Mouse (Mus musculus) E14TG2a.4 (cell line): ENCODE data around the gene Fam19a2.

Experiments
- H3K27me3 ChIP-seq: 2 replicates; pipeline ENCODE4 v1.6.1; 2014; ENCODE audit warnings: low read length, control low read depth; ENCODE audit not compliant: insufficient read depth
- H3K36me3 ChIP-seq: 2 replicates; pipeline ENCODE4 v1.6.1; 2014; ENCODE audit warnings: low read length, control low read depth; ENCODE audit not compliant: insufficient read depth
- H3K4me1 ChIP-seq: replicated peaks from 2 replicates; pipeline ENCODE4 v1.6.1; 2014; ENCODE audit warnings: low read depth, low read length, control low read depth
- H3K4me3 ChIP-seq: replicated peaks from 2 replicates; pipeline ENCODE4 v1.5.1; 2014; ENCODE audit warnings: mild to moderate bottlenecking, low read length
- H3K9me3 ChIP-seq: 2 replicates; pipeline ENCODE4 v1.6.1; 2014; ENCODE audit warnings: low read length, control low read depth
- CTCF ChIP-seq: conservative IDR thresholded peaks from 2 replicates; pipeline ENCODE4 v1.5.1; 2014; ENCODE audit warnings: low read length
- NANOG ChIP-seq: IDR thresholded peaks from 2 replicates; pipeline ENCODE4 v1.6.1; 2014; ENCODE audit warnings: borderline replicate concordance, low read length, mixed read lengths
- POU5F1 ChIP-seq: IDR thresholded peaks from 2 replicates; pipeline ENCODE4 v1.6.1; 2014; ENCODE audit warnings: low read length, borderline replicate concordance

Fam19a2 gene

DNA sequence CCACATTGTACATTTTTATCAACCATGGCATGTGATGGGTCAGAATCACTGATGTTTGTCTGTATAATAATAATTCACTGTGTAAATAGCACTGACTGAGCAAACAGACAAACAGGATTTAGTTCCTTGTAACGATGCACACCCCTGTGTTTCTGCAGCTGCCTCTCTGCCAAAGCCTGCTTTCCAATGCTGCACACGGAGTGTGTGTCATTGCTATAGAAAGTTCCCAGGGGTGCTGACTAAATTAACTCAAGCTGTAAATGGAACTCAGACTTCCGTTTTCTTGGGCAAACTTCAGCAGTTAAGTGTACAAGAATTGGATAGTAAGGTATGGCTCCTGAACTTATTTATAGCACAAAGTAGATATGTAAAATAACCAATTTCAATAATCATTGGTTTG lies 138.7 kb downstream of the Fam19a2 start:
- TF ChIP-seq NANOG, result no peak
- no peak for TF ChIP-seq CTCF
- no peak for TF ChIP-seq POU5F1

DNA sequence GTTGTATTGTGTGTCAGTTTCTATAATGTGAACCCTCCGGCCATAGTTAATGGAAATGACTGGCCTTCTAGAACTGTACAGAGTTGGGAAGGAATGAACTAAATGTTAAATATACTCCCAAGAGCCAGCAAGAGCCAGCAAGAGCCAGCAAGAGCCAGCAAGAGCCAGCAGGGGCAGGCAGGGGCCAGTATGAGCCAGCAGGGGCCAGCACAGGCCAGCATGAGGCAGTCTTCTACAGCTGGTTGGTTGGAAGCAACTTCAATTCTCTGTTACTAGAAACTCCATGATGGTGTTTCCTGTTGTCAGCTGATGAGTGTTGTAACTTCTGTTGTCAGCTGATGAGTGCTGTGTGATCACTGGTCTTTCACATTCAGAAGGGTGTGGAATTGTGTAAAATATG lies 151.2 kb downstream of the Fam19a2 start:
- H3K27me3 ChIP-seq, result no peaks in the 10 kb centered on the region
- no peak for TF ChIP-seq NANOG
- no peak for TF ChIP-seq CTCF
- TF ChIP-seq POU5F1, result no peak
- H3K4me1 ChIP-seq, result no peaks in the 10 kb centered on the region
- H3K4me3 ChIP-seq, result no peak overlapping the region
- H3K36me3 ChIP-seq, result no peaks in the 10 kb centered on the region
- H3K9me3 ChIP-seq, result no peaks in the 10 kb centered on the region

More for the DNA sequence above, 138.7 kb downstream of the Fam19a2 start:
- no peaks in the 10 kb centered on the region for H3K36me3 ChIP-seq
- no peaks in the 10 kb centered on the region for H3K27me3 ChIP-seq
- no peaks in the 10 kb centered on the region for H3K4me1 ChIP-seq
- H3K4me3 ChIP-seq, result no peak overlapping the region
- peaks cover 10% of the 10 kb centered on the region for H3K9me3 ChIP-seq

DNA sequence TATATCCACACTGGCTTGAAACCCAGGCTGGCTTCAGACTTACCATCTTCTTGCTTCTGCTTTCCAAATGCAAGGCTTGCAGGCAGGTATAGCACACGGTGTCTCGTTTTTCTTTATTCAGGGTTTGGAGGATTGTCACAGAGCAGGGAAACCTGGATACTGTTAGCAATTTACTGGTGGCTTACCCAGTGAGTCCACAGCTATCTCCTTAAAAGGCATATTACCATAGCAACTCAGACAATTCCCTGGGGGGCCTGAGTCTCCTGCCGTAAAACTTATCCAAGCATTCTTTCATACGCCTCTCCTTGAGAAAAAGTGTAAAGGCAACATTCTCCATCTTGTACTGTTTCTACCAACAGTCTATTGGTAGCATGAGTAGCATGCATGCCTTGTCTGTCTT lies 152.2 kb downstream of the Fam19a2 start:
- no peaks in the 10 kb centered on the region for H3K27me3 ChIP-seq
- H3K9me3 ChIP-seq, result no peaks in the 10 kb centered on the region
- no peaks in the 10 kb centered on the region for H3K36me3 ChIP-seq
- TF ChIP-seq CTCF, result no peak
- no peaks in the 10 kb centered on the region for H3K4me1 ChIP-seq
- no peak overlapping the region for H3K4me3 ChIP-seq

DNA sequence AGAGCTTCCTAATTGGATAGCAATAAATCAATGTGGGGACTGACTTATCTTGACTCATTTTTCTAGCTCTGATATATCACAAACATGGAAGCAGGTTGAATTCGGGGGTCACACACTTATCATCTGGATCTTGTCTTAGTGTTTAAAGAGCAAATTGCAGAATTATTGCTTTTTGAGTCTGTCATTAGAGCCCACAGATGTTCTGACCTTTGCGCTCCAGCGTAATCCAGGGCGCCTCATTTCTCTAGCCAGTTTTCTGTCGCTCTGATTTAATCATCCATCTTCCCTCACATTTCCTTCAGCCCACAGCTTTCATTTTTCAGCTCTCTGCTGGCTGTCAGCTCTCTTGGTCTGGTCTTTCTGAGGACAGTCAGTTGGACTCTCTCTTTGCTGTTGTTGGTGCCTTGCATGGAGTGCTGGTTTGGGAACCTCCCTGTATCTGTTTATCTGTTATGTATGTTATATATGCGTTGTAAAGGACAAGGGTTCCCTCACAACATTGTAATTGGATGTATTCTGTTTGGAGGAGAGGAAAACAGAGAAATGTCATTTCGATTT lies 154.9 kb downstream of the Fam19a2 start:
- H3K27me3 ChIP-seq, result no peaks in the 10 kb centered on the region
- no peaks in the 10 kb centered on the region for H3K4me1 ChIP-seq
- TF ChIP-seq NANOG (no peak), POU5F1 (no peak), CTCF (no peak)
- H3K9me3 ChIP-seq, result no peaks in the 10 kb centered on the region
- H3K4me3 ChIP-seq, result no peak overlapping the region
- H3K36me3 ChIP-seq, result no peaks in the 10 kb centered on the region

DNA sequence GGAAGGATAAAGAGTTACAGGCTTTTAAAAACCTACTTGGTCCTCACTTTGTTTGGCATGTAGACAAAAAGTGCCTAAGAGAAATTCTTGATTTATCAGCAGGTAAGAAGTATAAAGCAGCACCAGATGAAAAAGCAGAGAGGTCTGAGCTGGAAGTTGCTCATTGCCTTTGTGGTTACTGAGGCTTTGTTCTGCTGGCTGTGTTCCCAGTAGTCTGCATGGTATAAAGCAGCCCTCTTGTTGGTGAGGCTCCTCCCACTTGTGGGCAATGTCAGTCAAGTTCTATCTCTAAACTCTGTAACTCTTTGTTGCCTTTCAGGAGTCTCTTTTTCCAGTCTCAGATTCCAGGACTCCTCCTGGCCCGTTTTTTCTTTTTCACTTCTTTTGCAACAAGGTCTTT lies 156.5 kb downstream of the Fam19a2 start:
- no peaks in the 10 kb centered on the region for H3K27me3 ChIP-seq
- H3K4me3 ChIP-seq, result no peak overlapping the region
- TF ChIP-seq NANOG (no peak), POU5F1 (no peak), CTCF (no peak)
- no peaks in the 10 kb centered on the region for H3K9me3 ChIP-seq
- H3K36me3 ChIP-seq, result no peaks in the 10 kb centered on the region
- H3K4me1 ChIP-seq, result no peaks in the 10 kb centered on the region

DNA sequence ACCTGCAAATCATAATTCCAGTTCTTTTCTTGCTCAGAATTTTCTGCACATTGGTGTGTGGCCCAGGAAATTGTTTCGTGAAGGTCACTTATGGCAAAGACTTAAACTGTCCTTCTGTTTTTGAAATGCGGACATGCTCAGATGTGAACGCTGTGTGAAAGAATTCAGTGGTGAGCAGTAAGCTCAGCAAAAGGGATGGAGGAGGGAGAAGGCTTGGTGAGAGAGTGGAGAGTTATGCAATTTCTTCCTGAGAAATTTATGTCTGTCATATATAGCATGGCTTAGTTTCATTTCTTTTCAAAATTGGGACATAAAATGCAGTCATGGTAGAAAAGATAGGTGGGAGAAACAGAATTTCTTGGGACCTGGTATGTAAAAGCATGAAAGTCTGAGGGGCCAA lies 160.7 kb downstream of the Fam19a2 start:
- Histone ChIP-seq H3K36me3 (no peaks in the 10 kb centered on the region), H3K4me3 (no peak overlapping the region), H3K4me1 (no peaks in the 10 kb centered on the region), H3K27me3 (no peaks in the 10 kb centered on the region), H3K9me3 (no peaks in the 10 kb centered on the region)
- TF ChIP-seq NANOG, result no peak
- no peak for TF ChIP-seq POU5F1
- TF ChIP-seq CTCF, result no peak

DNA sequence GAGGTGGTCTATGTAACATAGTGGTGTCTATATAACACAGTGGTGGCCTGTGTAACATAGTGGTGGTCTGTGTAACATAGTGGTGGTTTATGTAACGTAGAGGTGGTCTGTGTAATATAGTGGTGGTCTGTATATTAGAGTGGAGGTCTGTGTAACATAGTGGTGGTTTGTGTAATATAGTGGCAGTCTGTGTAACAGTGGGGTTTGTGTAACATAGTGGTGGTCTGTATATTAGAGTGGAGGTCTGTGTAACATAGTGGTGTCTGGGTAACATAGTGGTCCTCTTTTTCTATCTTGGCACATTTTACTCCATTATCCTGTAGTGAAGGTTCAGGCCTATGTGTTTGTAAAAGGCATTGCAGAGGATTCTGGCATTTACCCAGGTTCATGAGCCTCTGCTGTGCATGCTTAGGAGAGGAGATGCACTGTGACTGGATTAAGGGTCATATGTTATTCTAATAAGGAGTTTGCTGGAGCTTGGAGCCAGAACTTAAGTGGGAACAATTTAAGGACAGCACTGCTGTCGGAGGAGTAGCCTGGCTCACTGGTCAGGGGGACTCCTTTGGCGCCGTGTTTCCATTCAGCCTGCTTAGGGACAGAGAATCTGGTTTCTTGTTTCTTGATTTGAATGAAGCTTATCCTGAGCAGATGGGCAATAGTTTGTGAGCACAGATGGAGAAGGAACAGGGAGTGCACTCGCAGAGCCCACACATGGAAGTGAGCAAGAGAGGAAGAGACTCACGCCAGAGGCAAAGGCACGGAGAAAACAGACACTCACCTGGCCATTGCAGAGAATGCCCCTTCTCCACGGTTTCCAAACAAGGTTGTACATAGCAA lies 162.9 kb downstream of the Fam19a2 start:
- Histone ChIP-seq H3K4me1 (no peaks in the 10 kb centered on the region), H3K4me3 (no peak overlapping the region), H3K27me3 (no peaks in the 10 kb centered on the region), H3K36me3 (no peaks in the 10 kb centered on the region), H3K9me3 (no peaks in the 10 kb centered on the region)
- TF ChIP-seq NANOG (no peak), CTCF (no peak), POU5F1 (no peak)

DNA sequence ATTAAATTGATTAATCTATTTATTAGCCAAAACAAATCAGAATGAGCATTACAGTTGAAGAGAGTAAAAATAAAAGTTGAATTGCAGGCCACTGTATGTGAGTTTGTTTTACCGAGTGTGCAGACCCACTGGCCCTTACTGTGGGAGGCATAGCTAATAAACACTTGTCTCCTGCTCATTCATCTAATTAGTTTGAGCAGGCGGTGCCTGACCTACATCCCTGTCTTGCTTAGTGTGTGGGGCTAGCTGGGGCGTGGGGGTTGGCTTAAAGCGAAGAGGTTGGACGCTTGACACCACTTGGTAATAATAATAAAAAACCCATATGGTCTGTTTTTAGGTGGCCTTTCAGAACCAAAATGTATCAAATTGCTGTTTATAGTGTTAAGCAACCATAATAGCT lies 167.8 kb downstream of the Fam19a2 start:
- TF ChIP-seq NANOG, result no peak
- no peak for TF ChIP-seq CTCF
- TF ChIP-seq POU5F1, result no peak
- no peaks in the 10 kb centered on the region for H3K36me3 ChIP-seq

DNA sequence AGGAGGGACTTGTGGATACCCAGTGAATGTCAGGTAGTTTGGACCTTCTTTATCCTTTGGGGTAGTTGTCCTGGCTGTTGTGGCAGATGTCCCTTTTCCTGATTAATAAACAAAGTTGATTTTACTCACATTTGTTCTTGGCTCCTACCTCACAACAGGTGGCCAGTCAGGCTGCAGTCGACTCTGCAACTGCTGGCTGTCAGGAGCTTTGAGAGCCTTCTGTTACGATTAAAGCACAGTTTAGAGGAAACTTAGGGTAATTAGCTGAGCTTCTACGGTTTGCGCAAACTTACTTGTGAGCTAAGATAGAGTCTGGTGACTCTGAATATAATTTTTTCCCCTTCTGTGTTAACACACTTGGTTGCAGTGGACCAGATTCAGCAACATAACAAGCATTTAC lies 173.8 kb downstream of the Fam19a2 start:
- Histone ChIP-seq H3K4me1 (no peaks in the 10 kb centered on the region), H3K36me3 (no peaks in the 10 kb centered on the region), H3K9me3 (no peaks in the 10 kb centered on the region), H3K27me3 (no peaks in the 10 kb centered on the region), H3K4me3 (no peak overlapping the region)
- TF ChIP-seq POU5F1 (no peak), NANOG (no peak), CTCF (no peak)

More for the DNA sequence above, 167.8 kb downstream of the Fam19a2 start:
- Histone ChIP-seq H3K4me1 (no peaks in the 10 kb centered on the region), H3K9me3 (no peaks in the 10 kb centered on the region), H3K4me3 (no peak overlapping the region), H3K27me3 (no peaks in the 10 kb centered on the region)
